Mouse (Mus musculus) cerebellum, postnatal 14 days (tissue): ENCODE results near the gene Cggbp1.
"Not testable (repeated sequence)": the region's sequence is repeated elsewhere in the genome, so short reads cannot be mapped to it uniquely, and the experiment has no call there.

Experiments used
- DNase-seq, 2 experiments: peaks; one replicate each; pipeline ENCODE4 v3.0.0; 2021; ENCODE audit warnings: mixed read lengths in 2 of 2

Cggbp1 gene

GRCm38 (mm10) chr16:64851563-64852362 is at the start of gene Cggbp1, which contains the start of gene Zfp654:
Cggbp1 (plus strand) TSS chr16:64851996.
Zfp654 (minus strand) TSS chr16:64851652.
- DNase-seq, result peak; percentile 99

GRCm38 (mm10) chr16:64803041-64803440 is 48.8 kb upstream of the Cggbp1 start:
- peak in 1 of 2 experiments; percentile 8 for DNase-seq

- no peak for DNase-seq
These were observed 34.6 kb upstream of the Cggbp1 start for GRCm38 (mm10) chr16:64817094-64817765.

- no peak for DNase-seq
These were observed 27.9 kb upstream of the Cggbp1 start for GRCm38 (mm10) chr16:64823890-64824289.

GRCm38 (mm10) chr16:64824474-64824873 is 27.3 kb upstream of the Cggbp1 start:
- DNase-seq, result no peak

- DNase-seq, result no peak
These were observed 21.5 kb upstream of the Cggbp1 start for GRCm38 (mm10) chr16:64830291-64830690.

- no peak for DNase-seq
These were observed 15.7 kb upstream of the Cggbp1 start for GRCm38 (mm10) chr16:64835996-64836545.

GRCm38 (mm10) chr16:64836709-64837108 is 15.1 kb upstream of the Cggbp1 start:
- DNase-seq, result no peak

GRCm38 (mm10) chr16:64841481-64842373 is 10.1 kb upstream of the Cggbp1 start:
- no peak for DNase-seq

GRCm38 (mm10) chr16:64842374-64842729 is 9.4 kb upstream of the Cggbp1 start:
- no peak for DNase-seq

- peak in 1 of 2 experiments; percentile 13 for DNase-seq
These were observed 5.8 kb upstream of the Cggbp1 start for GRCm38 (mm10) chr16:64845947-64846346.

- DNase-seq, result peak; percentile 65 to 81
These were observed 1.3 kb upstream of the Cggbp1 start for GRCm38 (mm10) chr16:64850287-64851084.

GRCm38 (mm10) chr16:64851085-64851562 is 672 bp upstream of the Cggbp1 start:
- DNase-seq, result no peak

- DNase-seq, result peak; percentile 65 to 70
These were observed 660 bp downstream of the Cggbp1 start for GRCm38 (mm10) chr16:64852441-64852871.

GRCm38 (mm10) chr16:64852891-64853290 is 1.1 kb downstream of the Cggbp1 start:
- DNase-seq, result no peak

- no peak for DNase-seq
These were observed 5.2 kb downstream of the Cggbp1 start for GRCm38 (mm10) chr16:64856946-64857345.

GRCm38 (mm10) chr16:64865841-64866240 is 14.0 kb downstream of the Cggbp1 start:
- DNase-seq, result not testable (repeated sequence)

- no peak for DNase-seq
These were observed 16.8 kb downstream of the Cggbp1 start for GRCm38 (mm10) chr16:64868613-64869012.

GRCm38 (mm10) chr16:64869621-64870020 is 17.8 kb downstream of the Cggbp1 start:
- DNase-seq, result no peak

- DNase-seq, result no peak
These were observed 20.5 kb downstream of the Cggbp1 start for GRCm38 (mm10) chr16:64872296-64872695.

- DNase-seq, result no peak
These were observed 21.0 kb downstream of the Cggbp1 start for GRCm38 (mm10) chr16:64872841-64873240.
